Mouse (Mus musculus): ENCODE data around the gene Stx1b. TPM values are rescaled to one million over a fixed set of nuclear protein-coding genes. Genes with fewer than 3 reads are reported as not detected.
"Not testable (repeated sequence)": the region's sequence is repeated elsewhere in the genome, so short reads cannot be mapped to it uniquely, and the experiment has no call there.

Stx1b gene
- total and polyA plus RNA-seq, 3 experiments: 0.15 to 0.56 TPM; not detected in 1

- peak overlapping the region; percentile 98 for H3K27ac ChIP-seq (ENCODE audit: control insufficient read depth, low read depth, low read length)
- peak in 1 of 3 experiments; percentile 17; a peak in 1 of 6 replicates for TF ChIP-seq CTCF (IDR thresholded peaks at IDR 0.05 in 2 of 3, conservative IDR thresholded peaks at IDR 0.05 in 1 of 3; ENCODE audit: control insufficient read depth in 1 of 3, insufficient read depth in 1 of 3, low read depth in 2 of 3, low read length in 3 of 3, poor library complexity in 1 of 3, severe bottlenecking in 1 of 3)
- peak; percentile 27 for DNase-seq (ENCODE audit: low read depth, low spot score)
These were observed 15.7 kb upstream of the Stx1b start for GRCm38 (mm10) chr7:127840031-127840430.

GRCm38 (mm10) chr7:127837878-127838277 is 13.5 kb upstream of the Stx1b start:
- not testable (repeated sequence) for H3K4me3 ChIP-seq (ENCODE audit: control insufficient read depth in 1 of 2, insufficient read depth in 1 of 2, low read depth in 2 of 2, low read length in 2 of 2); H3K27ac ChIP-seq (ENCODE audit: control insufficient read depth, low read depth, low read length); H3K9me3 ChIP-seq (replicated peaks; ENCODE audit: insufficient read depth, low read length); H3K79me2 ChIP-seq (ENCODE audit: control insufficient read depth, insufficient read depth, low read length, poor library complexity); H3K36me3 ChIP-seq (ENCODE audit: control insufficient read depth in 1 of 2, insufficient read depth in 2 of 2, low read length in 2 of 2); H3K4me1 ChIP-seq (ENCODE audit: control insufficient read depth in 1 of 2, insufficient read depth in 2 of 2, low read length in 2 of 2); H3K27me3 ChIP-seq (ENCODE audit: control insufficient read depth in 1 of 2, insufficient read depth in 2 of 2, low read length in 2 of 2); H3K9ac ChIP-seq (ENCODE audit: control insufficient read depth, low read depth, low read length, poor library complexity, severe bottlenecking)
- TF ChIP-seq CTCF (IDR thresholded peaks at IDR 0.05 in 2 of 3, conservative IDR thresholded peaks at IDR 0.05 in 1 of 3; ENCODE audit: control insufficient read depth in 1 of 3, insufficient read depth in 1 of 3, low read depth in 2 of 3, low read length in 3 of 3, poor library complexity in 1 of 3, severe bottlenecking in 1 of 3): peak in 2 of 3 experiments; percentile 10 to 34; a peak in 3 of 6 replicates
- peak; percentile 35 for DNase-seq (ENCODE audit: low read depth, low spot score)

More at GRCm38 (mm10) chr7:127840031-127840430, 15.7 kb upstream of the Stx1b start:
- not testable (repeated sequence) for H3K9me3 ChIP-seq (replicated peaks; ENCODE audit: insufficient read depth, low read length); H3K27me3 ChIP-seq (ENCODE audit: control insufficient read depth in 1 of 2, insufficient read depth in 2 of 2, low read length in 2 of 2); H3K79me2 ChIP-seq (ENCODE audit: control insufficient read depth, insufficient read depth, low read length, poor library complexity); H3K4me3 ChIP-seq (ENCODE audit: control insufficient read depth in 1 of 2, insufficient read depth in 1 of 2, low read depth in 2 of 2, low read length in 2 of 2); H3K4me1 ChIP-seq (ENCODE audit: control insufficient read depth in 1 of 2, insufficient read depth in 2 of 2, low read length in 2 of 2); H3K36me3 ChIP-seq (ENCODE audit: control insufficient read depth in 1 of 2, insufficient read depth in 2 of 2, low read length in 2 of 2)
- H3K9ac ChIP-seq (ENCODE audit: control insufficient read depth, low read depth, low read length, poor library complexity, severe bottlenecking): peak overlapping the region; percentile 99; the same call in 1 of the 2 replicates

- Histone ChIP-seq H3K4me1 (ENCODE audit: control insufficient read depth in 1 of 2, insufficient read depth in 2 of 2, low read length in 2 of 2) (0 out of 4 replicates have a peak, but pooled peaks cover 0 to 6% of the 10 kb centered on the region in 2 experiments), H3K9me3 (replicated peaks; ENCODE audit: insufficient read depth, low read length) (no peaks in the 10 kb centered on the region), H3K4me3 (ENCODE audit: control insufficient read depth in 1 of 2, insufficient read depth in 1 of 2, low read depth in 2 of 2, low read length in 2 of 2) (no peak overlapping the region), H3K36me3 (ENCODE audit: control insufficient read depth in 1 of 2, insufficient read depth in 2 of 2, low read length in 2 of 2) (0 out of 4 replicates have a peak, but pooled peaks cover 0 to 4% of the 10 kb centered on the region in 2 experiments), H3K27ac (ENCODE audit: control insufficient read depth, low read depth, low read length) (no peak overlapping the region), H3K27me3 (ENCODE audit: control insufficient read depth in 1 of 2, insufficient read depth in 2 of 2, low read length in 2 of 2) (no peaks in the 10 kb centered on the region; a peak in 3 of 4 replicates), H3K9ac (ENCODE audit: control insufficient read depth, low read depth, low read length, poor library complexity, severe bottlenecking) (no peak overlapping the region), H3K79me2 (ENCODE audit: control insufficient read depth, insufficient read depth, low read length, poor library complexity) (peaks cover 7% of the 10 kb centered on the region; the same call in 1 of the 2 replicates)
- DNase-seq (ENCODE audit: low read depth, low spot score): no peak
- no peak for TF ChIP-seq ELF1 (IDR thresholded peaks at IDR 0.05; ENCODE audit: low read depth, low read length)
- no peak for TF ChIP-seq USF1 (IDR thresholded peaks at IDR 0.05; ENCODE audit: low read depth, low read length)
- TF ChIP-seq SIN3A (IDR thresholded peaks at IDR 0.05; ENCODE audit: low read length): no peak
- no peak for TF ChIP-seq MAZ (IDR thresholded peaks at IDR 0.05; ENCODE audit: low read depth, low read length)
- TF ChIP-seq UBTF (IDR thresholded peaks at IDR 0.05; ENCODE audit: borderline replicate concordance, insufficient read depth, low read depth, low read length): no peak
- no peak for TF ChIP-seq RCOR1 (IDR thresholded peaks at IDR 0.05; ENCODE audit: low read depth, low read length)
- TF ChIP-seq ZMIZ1 (IDR thresholded peaks at IDR 0.05; ENCODE audit: low read depth, low read length): no peak
- no peak for TF ChIP-seq POLR2AphosphoS2 (IDR thresholded peaks at IDR 0.05; ENCODE audit: low read length)
- TF ChIP-seq NRF1 (IDR thresholded peaks at IDR 0.05; ENCODE audit: insufficient read depth, low read depth, low read length, poor library complexity, severe bottlenecking): no peak
These were observed 13.1 kb upstream of the Stx1b start for GRCm38 (mm10) chr7:127837473-127837872.

Data from MEL (cell line).